Mouse (Mus musculus) T-helper 17 cell (primary cell): ENCODE measurements around the gene Esrp2.

Experiments
- in situ Hi-C, 2 experiments: fragments of 300-600 bp; cut with MboI, MseI; formaldehyde crosslinking; loops; 1 replicate in 1 of 2; 2 replicates in 1 of 2; pipeline ENCODE4 v1.15.1; 2025; ENCODE audit warnings: high pct_unique_total_duplicates in 2 of 2

The Esrp2 gene

GRCm38 (mm10) chr8:106147868-106148565 lies 11.2 kb upstream of the Esrp2 start:
- in situ Hi-C loops: loop anchor here in 1 of 2 experiments (10.0 kb wide), 1 partner anchor 57 kb away; no protein-coding TSS in a partner anchor

GRCm38 (mm10) chr8:106146014-106146413 lies 9.2 kb upstream of the Esrp2 start:
- in situ Hi-C loops: loop anchor here in 1 of 2 experiments (10.0 kb wide), 1 partner anchor 59 kb away; no protein-coding TSS in a partner anchor

DNA sequence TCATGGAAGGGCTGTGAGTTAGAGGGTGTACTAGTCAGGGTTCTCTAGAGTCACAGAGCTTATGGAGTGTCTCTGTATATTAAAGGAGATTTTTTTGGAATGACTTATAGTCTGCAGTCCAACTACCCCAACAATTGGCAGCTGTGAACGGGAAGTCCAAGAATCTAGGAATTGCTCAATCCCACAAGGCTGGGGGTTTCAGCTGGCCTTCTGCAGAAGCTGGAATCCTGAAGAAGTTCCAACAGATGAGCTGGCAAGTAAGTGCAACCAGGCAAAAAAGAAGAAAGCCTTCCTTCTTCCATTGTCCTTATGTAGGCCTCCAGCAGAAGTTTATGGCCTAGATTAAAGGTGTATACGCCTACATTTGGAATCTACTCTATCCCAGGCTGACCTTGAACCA lies 8.6 kb upstream of the Esrp2 start:
- in situ Hi-C loops: loop anchor here in 1 of 2 experiments (10.0 kb wide), 1 partner anchor 59 kb away; no protein-coding TSS in a partner anchor

DNA sequence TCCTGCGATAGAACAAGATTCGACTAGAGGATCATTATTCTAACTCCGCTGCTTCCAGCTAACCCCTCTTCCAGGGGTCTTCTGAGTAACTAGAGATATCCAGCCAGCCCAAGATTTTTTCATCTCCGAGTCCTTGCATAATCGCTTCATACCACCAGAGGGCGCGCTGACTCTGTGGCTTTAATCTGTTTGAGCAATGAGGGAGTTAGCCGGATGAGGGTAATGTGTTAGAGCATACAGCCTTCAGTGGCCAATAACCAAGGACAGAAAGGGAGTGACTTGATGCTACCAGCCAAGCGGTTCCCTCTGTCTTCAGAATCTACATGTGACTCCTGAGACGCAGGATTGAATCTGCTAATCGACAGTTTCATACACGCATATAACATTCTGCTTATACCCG lies 4.0 kb upstream of the Esrp2 start:
- in situ Hi-C loops: loop anchor here in 1 of 2 experiments (10.0 kb wide), 1 partner anchor 64 kb away; no protein-coding TSS in a partner anchor

DNA sequence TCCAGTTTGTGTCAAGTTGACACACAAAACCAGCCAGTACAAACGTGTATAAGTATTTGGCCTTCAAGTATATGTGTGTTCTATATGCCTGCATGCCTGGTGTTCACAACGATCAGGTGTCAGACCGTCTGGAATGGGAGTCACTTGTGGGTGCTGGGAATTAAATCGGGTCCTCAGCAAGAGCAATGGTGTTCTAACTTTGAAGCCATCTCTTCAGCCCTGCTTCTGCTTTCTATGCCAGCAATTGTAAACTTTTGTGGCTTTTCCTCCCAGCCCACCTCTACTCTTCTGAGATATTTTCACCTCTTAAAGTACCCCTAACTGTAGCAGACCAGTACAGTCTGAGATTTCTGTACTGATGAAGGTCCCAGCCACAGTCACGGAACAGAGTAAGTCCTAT lies 3.4 kb upstream of the Esrp2 start:
- in situ Hi-C loops: loop anchor here in 1 of 2 experiments (10.0 kb wide), 1 partner anchor 65 kb away; no protein-coding TSS in a partner anchor

GRCm38 (mm10) chr8:106138616-106139015 lies 1.8 kb upstream of the Esrp2 start:
- in situ Hi-C loops: no loop called here

DNA sequence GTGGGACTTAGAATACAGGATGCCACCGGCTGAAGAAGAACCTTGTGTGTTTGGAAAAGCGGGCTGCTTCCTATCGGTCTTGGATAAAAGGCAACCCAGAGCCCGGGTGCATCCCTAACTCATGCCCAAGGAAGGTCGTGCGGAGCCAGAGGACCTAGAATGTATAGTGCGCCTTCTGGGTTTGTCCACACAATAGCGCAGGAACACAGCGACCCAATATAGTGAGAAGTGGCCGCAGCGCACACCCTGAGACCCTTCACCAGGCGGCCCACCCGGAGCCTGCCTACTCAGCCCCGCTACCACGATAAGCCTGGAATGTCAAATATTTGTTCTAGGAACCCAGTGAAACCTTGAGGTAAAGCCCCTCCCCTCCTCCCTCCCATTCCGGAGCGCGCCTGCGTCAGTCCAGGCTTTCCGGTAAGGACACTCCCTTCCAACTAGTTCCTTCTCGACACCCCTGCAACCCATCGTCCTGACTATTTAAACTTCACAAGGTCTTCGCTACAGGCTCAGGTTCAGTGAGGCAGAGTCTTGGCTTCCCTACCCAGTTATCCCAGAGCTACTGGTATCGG lies 1.2 kb upstream of the Esrp2 start:
- in situ Hi-C loops: no loop called here

GRCm38 (mm10) chr8:106137218-106137905 lies 588 bp upstream of the Esrp2 start:
- in situ Hi-C loops: no loop called here

DNA sequence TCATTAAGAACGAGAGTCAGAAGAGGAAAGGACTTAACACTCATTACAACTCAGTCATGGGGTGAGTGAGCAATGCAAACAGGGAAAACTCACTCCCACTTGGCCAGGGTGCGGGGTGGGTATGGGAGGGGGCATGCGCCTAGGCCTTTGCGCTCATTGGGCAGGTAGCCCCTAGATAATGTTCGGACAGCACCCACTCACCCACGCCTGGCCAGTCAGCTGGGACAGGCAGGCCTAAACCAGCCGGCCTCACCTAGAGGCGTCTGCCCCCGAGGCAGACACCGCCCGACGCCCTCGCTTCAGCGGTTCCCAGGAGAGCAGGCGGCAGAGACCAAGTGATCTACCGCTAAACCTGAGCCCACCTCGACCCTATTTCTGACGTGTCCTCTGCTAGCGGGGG lies 1.1 kb downstream of the Esrp2 start:
- in situ Hi-C loops: no loop called here

GRCm38 (mm10) chr8:106134751-106135571 lies 1.8 kb downstream of the Esrp2 start:
- in situ Hi-C loops: no loop called here

DNA sequence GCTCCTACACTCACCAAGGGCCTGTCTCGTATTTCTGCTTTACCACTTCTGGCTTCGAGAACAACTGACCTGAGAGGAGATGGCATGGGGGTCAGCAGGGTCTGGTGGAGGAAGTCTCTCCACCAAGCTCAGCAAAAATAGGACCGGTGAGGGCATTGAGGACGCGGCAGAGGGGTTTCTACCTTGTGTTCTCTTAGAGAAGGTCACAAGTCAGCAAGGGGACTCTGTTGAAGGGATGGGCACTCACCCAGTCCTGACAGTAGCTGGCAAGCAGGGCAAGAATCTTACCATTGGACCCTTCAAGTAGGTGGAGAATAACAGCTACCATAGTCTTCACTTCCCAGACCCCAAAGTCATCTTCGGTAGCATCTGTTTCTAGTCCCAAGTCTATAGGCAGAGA lies 2.8 kb downstream of the Esrp2 start:
- in situ Hi-C loops: no loop called here

GRCm38 (mm10) chr8:106133526-106133925 lies 3.2 kb downstream of the Esrp2 start:
- in situ Hi-C loops: no loop called here

- in situ Hi-C loops: no loop called here
Measured at GRCm38 (mm10) chr8:106132356-106132755, 4.4 kb downstream of the Esrp2 start.

DNA sequence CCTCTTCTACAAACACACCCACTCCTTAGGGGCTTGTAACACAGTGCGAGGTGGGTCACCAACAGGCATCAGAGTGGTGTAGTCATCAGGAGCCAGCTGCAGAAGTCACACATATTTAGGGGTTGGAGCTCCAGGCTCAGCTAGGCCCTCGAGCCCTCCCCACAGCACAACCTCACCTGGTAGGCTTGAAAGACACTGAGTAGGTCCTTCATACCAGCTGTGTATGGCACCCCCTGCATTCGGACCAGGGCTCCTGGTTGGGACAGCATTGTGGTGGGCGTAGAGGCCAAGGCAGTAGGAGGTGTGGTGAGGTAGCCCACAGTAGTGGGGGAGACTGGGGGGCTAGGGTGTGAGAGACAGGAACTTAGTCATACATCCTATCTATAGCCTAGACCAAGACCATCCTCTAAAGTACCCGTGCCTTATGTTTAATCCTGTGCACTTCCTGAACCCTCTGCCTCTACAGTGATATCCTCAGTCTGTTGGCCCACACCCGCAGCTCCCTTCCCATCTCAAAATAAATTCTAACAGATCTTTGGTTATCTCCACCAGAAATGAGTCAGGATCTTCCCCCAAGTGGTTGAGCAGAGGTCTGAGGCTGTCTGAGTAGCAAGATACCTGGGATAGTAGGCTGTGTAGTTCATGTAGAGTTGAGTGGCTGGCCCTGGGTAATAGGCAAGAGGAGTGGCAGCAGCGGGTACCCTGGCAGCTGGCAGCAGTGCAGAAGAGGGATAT lies 5.1 kb downstream of the Esrp2 start:
- in situ Hi-C loops: no loop called here

DNA sequence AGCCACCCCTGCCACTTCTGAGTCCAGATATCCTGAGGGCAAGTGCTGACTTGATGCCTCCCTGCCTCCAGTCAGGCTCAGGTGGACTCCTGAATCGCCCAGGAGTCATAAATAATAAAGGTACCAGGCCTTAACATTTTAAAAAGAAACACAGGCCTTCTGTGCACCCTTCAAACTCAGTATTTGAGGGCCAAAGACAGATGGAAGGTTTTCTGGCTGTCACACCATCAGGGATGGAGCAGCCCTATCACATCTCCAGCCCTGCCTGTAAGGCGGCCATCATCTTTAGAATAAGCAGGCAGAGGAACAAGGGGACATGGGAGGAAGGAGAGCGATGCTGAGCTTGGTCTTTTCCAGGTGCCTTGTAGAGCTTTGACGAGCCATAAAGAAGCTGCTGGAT lies 5.8 kb downstream of the Esrp2 start:
- in situ Hi-C loops: no loop called here

GRCm38 (mm10) chr8:106130505-106130904 lies 6.3 kb downstream of the Esrp2 start:
- in situ Hi-C loops: no loop called here

DNA sequence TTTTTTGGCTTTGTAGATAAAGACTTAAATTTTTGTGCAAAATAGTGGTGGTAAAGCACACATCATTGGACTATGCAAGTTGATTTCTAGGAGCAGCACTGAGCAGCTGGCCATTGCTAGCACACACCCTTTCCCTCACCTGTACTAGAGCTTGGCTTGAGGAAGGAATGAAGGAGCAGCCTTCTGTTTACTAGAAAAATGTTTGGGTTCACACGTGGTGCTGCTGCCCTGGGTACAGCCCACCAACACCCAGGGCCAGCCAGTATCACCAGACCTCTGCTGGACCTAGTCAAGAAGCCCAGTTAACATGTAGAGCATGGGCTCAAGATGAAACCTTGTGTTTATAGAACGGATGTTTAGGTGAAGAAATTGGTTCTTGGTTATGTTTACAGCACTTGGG lies 6.8 kb downstream of the Esrp2 start:
- in situ Hi-C loops: no loop called here

- in situ Hi-C loops: no loop called here
Measured at GRCm38 (mm10) chr8:106129232-106129930, 7.4 kb downstream of the Esrp2 start.

- in situ Hi-C loops: no loop called here
Measured at GRCm38 (mm10) chr8:106127882-106128410, 8.8 kb downstream of the Esrp2 start.

GRCm38 (mm10) chr8:106127054-106127453 lies 9.7 kb downstream of the Esrp2 start:
- in situ Hi-C loops: no loop called here
